Mouse (Mus musculus): ENCODE results near the gene Metap1d. TPM values are rescaled to one million over a fixed set of nuclear protein-coding genes. Genes with fewer than 3 reads are reported as not detected.

Metap1d gene
- polyA plus RNA-seq (2014; fragmentation: Illumina TruSeq; extraction: RNeasy Lipid Tissue Mini Kit (QIAGEN cat#74804); ENCODE audit: low read depth, low replicate concordance): 57.6 TPM

DNA sequence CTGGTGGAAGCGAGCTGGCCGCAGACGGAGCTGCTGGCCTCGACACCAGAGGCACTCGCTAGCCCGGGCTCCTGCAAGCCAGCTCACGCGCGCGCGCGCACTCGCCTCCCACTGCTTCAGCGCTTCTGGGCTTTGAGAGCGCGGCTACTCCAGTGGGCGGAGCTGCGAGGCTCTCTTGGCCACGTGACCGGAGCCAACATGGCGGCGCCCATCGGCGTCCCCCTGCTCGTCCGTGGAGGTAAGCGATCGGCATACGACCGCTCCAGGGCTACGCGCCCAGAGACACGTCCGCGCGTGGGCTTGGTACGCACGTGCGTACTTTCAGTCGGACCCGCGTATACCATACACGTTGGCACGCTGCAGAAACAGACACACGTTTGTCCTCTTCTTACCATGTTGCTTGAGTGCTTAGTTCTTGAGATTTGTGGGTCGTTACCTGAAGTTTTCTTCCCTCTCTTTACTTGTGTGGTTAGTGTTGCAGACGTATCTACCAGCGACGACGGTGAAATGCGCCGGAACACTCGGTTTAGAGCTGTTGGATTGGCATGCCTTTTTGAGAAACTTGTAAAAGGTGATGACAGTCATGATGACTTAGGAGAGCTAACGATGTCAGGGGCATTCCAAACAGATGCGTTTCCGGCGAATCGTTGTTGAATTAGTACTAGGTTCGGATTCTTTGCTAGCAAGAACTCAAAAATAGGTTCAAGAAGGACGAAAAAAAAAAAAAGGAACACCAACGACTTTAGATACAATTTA, at the start of gene Metap1d:
TSS of gene Metap1d (plus strand) at position 116 of the 756 bp plus-strand sequence.

DNA sequence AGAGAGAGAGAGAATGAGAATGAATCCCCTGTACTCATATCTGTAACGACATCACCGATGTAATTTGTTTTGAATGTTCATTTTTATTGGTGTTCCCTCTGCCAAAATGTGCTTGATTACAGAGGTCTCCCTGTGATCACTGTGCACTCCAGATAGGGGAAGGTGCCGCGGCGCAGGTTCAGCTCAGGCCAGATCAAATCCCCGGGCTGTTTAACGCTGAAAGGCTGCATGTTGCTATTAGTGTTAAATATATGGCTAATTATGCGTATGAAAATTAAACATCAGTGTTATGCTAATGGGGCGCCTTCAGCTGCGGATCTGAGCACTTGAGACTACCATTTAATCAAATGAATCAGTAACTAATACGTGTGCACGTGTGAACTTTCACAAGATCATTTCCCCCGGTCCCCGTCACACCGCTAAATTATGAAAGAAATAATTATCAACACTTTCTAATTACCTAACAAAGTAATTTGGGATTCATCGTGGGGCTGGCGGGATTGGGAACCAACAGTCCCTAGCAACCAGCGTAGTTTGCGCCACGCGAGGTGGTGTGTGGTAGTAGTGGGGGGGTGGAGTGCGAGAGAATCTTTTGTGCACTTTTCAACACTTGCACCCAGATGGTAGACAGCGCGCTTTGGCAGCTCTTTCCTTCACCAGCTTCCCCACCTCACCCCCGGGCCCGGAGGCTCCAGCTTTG, 75.1 kb downstream of the Metap1d start, which contains the start of gene Dlx1:
TSS of gene Dlx1 (plus strand) at position 100 of the 700 bp plus-strand sequence.

DNA sequence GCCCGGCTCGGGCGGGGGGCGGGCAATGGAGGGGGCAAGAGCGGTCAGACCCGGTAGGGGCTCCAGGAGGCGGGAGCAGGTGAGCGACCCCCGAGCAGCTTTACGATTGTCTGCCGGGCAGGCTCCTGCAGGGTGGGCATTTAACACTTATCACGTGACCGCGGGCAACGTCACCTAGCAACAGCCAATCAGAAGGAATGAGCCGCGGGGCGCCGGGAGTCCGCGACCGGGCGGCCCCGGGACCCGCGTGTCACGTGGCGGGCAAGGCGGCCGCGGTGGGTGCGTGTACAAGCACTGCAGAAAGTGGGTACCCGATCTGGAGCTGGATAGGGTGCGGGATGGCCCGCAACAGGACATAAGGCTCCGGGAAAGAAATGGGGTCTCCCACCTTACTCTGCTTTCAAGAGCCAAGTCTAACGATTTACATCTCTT, 93.6 kb downstream of the Metap1d start, which contains the start of gene Dlx2:
TSS of gene Dlx2 (minus strand) at position 115 of the 432 bp plus-strand sequence.

Other genes starting within 250 kb of the Metap1d start
- 60.1 TPM for gene Dync1i2, start 241.6 kb upstream of the Metap1d start, polyA plus RNA-seq (2014; fragmentation: Illumina TruSeq; extraction: RNeasy Lipid Tissue Mini Kit (QIAGEN cat#74804); ENCODE audit: low read depth, low replicate concordance)
- 150 TPM for gene Slc25a12, start 85.5 kb upstream of the Metap1d start, polyA plus RNA-seq (2014; fragmentation: Illumina TruSeq; extraction: RNeasy Lipid Tissue Mini Kit (QIAGEN cat#74804); ENCODE audit: low read depth, low replicate concordance)
- gene Hat1, start 64.3 kb upstream of the Metap1d start, polyA plus RNA-seq (2014; fragmentation: Illumina TruSeq; extraction: RNeasy Lipid Tissue Mini Kit (QIAGEN cat#74804); ENCODE audit: low read depth, low replicate concordance): 32.9 TPM
- gene Dlx1, start 74.8 kb downstream of the Metap1d start, polyA plus RNA-seq (2014; fragmentation: Illumina TruSeq; extraction: RNeasy Lipid Tissue Mini Kit (QIAGEN cat#74804); ENCODE audit: low read depth, low replicate concordance): 0.24 TPM
- not detected for gene Dlx2, start 93.5 kb downstream of the Metap1d start, polyA plus RNA-seq (2014; fragmentation: Illumina TruSeq; extraction: RNeasy Lipid Tissue Mini Kit (QIAGEN cat#74804); ENCODE audit: low read depth, low replicate concordance)